Mouse (Mus musculus) cerebellum, postnatal 10 days (tissue): ENCODE measurements around the gene Aldh3b2.
"Not testable (repeated sequence)": the region's sequence is repeated elsewhere in the genome, so short reads cannot be mapped to it uniquely, and the experiment has no call there.

Source experiments
- DNase-seq, 2 experiments: peaks; one replicate each; pipeline ENCODE4 v3.0.0; 2021; ENCODE audit warnings: mixed read lengths in 2 of 2

Gene Aldh3b2

GRCm38 (mm10) chr19:3948546-3948945, 23.6 kb upstream of the Aldh3b2 start:
- DNase-seq: no peak

GRCm38 (mm10) chr19:3950331-3950730, 21.8 kb upstream of the Aldh3b2 start:
- DNase-seq: no peak

GRCm38 (mm10) chr19:3951461-3951860, 20.7 kb upstream of the Aldh3b2 start:
- DNase-seq: no peak

GRCm38 (mm10) chr19:3952099-3952498, 20.0 kb upstream of the Aldh3b2 start:
- no peak for DNase-seq

- DNase-seq: peak in 1 of 2 experiments; percentile 16
Observed at GRCm38 (mm10) chr19:3955033-3955432, 17.1 kb upstream of the Aldh3b2 start.

- DNase-seq: peak; percentile 50 to 66
Observed at GRCm38 (mm10) chr19:3955804-3956203, 16.3 kb upstream of the Aldh3b2 start.

- DNase-seq: not testable (repeated sequence)
Observed at GRCm38 (mm10) chr19:3957296-3958036, 14.7 kb upstream of the Aldh3b2 start.

- peak; percentile 79 to 82 for DNase-seq
Observed at GRCm38 (mm10) chr19:3958470-3958869, 13.7 kb upstream of the Aldh3b2 start, which contains the start of gene Aldh3b3. Aldh3b3 (plus strand) TSS chr19:3958645.

GRCm38 (mm10) chr19:3959030-3959429, 13.1 kb upstream of the Aldh3b2 start:
- no peak for DNase-seq

- no peak for DNase-seq
Observed at GRCm38 (mm10) chr19:3960211-3960610, 11.9 kb upstream of the Aldh3b2 start.

GRCm38 (mm10) chr19:3961805-3962204, 10.3 kb upstream of the Aldh3b2 start:
- DNase-seq: not testable (repeated sequence)

- DNase-seq: peak in 1 of 2 experiments; percentile 50
Observed at GRCm38 (mm10) chr19:3962469-3962868, 9.7 kb upstream of the Aldh3b2 start.

- DNase-seq: no peak
Observed at GRCm38 (mm10) chr19:3964030-3964429, 8.1 kb upstream of the Aldh3b2 start.

- DNase-seq: peak in 1 of 2 experiments; percentile 30
Observed at GRCm38 (mm10) chr19:3966330-3967075, 5.6 kb upstream of the Aldh3b2 start.

- no peak for DNase-seq
Observed at GRCm38 (mm10) chr19:3967258-3967657, 4.9 kb upstream of the Aldh3b2 start.

- not testable (repeated sequence) for DNase-seq
Observed at GRCm38 (mm10) chr19:3974608-3975007, 2.5 kb downstream of the Aldh3b2 start.

- no peak for DNase-seq
Observed at GRCm38 (mm10) chr19:3975866-3976265, 3.7 kb downstream of the Aldh3b2 start.

GRCm38 (mm10) chr19:3980309-3980708, 8.2 kb downstream of the Aldh3b2 start:
- peak; percentile 89 to 92 for DNase-seq

GRCm38 (mm10) chr19:3980917-3981316, 8.8 kb downstream of the Aldh3b2 start:
- DNase-seq: no peak

GRCm38 (mm10) chr19:3983527-3984200, 11.5 kb downstream of the Aldh3b2 start:
- DNase-seq: peak in 1 of 2 experiments; percentile 37

- DNase-seq: peak; percentile 31 to 42
Observed at GRCm38 (mm10) chr19:3985261-3985681, 13.1 kb downstream of the Aldh3b2 start.

GRCm38 (mm10) chr19:3986334-3986733, 14.2 kb downstream of the Aldh3b2 start, which contains the start of gene Acy3:
Acy3 (plus strand) TSS chr19:3986570.
- DNase-seq: peak; percentile 44 to 52

GRCm38 (mm10) chr19:3988066-3988465, 15.9 kb downstream of the Aldh3b2 start:
- no peak for DNase-seq
